Mouse (Mus musculus) right cerebral cortex, adult 2 months (tissue): ENCODE data around the gene Gabrb1.

Experiments
- DNase-seq, 2 experiments: peaks; one replicate each; pipeline ENCODE4 v3.0.0; 2021 to 2022; ENCODE audit warnings: low spot score in 2 of 2

The Gabrb1 gene

DNA sequence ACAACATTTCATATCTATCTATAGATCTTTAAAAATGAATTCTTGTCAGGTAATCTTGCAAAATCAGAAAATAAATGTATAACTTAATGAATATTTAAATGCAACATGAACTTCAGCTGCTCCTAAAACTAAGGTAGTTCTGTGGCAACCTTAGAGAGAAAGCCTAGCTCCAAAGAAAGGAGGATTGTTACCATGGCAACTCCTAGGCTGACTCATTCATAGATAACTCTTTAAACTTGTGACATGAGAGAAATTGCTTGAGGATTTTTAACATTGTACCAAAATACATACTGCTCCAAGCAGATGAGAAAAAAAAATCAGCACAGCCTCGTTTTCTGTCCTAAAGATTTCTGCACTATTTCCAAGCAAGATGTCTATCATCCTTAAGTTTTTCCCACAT is 171.1 kb downstream of the Gabrb1 start:
- DNase-seq, result peak; percentile 22 to 28

DNA sequence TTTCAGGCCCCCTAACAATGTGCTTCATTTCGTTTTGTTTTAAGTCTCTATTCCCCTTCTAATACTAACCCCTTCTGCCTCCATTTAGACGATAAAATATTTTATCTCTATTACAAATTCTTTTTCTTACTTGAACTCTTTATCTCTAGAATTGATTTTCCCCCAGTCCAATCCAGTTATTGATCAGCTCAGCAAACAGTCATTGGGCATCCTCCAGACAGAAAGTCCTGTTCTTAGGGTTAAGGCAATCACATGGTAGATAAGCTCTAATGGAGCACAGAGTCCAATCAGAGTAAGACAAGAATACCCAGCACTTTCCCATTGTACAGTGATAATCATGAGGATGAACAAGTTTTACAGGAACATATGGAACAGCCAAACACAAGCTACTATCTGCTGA is 172.4 kb downstream of the Gabrb1 start:
- no peak for DNase-seq

DNA sequence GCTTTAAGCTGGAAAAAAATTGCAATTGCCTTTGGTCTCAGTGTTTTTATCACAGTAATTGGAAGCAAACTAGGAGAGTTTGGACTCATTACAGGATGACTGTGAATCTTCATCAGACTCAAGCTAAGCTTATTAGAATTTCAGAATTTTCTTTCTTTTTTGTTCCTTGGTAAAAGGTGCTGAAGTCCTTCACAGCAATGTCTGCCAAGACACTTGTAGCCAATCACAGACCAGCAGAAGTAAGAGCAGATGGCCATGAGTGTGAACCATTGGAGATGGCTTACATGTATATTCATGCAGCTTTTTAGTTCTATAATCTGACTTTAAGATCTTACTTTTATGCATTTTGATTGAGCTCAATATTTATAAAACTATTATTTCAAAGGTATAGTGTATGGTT is 184.3 kb downstream of the Gabrb1 start:
- DNase-seq, result no peak

DNA sequence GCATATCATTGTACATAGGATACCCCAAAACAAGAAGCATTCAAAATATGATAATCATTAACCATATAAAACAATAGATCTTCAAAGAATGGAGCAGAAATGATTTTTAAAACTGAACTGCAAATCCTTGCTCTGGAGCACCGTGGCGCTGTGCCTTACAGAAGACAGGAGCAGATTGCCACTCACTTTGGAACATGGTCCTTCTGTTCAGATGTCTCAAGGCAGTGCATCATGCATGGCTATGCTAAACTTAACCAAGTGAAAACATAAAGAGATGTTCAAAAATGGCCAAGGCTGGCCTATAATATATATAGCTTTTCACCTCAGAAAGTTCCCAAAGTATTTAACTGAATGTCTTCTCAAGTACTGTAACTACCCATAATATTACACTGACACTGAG is 240.3 kb downstream of the Gabrb1 start:
- no peak for DNase-seq

DNA sequence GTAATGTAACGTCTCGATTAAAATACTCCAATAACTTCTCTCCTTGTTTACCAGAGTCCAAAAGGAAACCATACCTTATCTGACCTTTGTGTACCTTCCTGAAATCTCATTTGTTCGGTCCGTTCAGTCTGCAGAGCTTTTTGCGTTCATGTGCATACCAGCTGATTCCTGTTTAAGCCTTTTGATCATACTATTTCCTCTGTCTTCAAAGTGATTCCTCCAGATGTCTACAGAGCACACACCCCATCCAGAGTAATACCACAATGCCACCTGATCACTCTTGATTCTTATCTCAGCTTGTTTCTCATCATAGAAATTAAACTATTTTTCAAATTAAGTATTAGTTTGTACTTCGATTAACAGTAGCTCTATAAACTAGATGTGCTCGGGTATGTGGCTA is 245.5 kb downstream of the Gabrb1 start:
- no peak for DNase-seq

DNA sequence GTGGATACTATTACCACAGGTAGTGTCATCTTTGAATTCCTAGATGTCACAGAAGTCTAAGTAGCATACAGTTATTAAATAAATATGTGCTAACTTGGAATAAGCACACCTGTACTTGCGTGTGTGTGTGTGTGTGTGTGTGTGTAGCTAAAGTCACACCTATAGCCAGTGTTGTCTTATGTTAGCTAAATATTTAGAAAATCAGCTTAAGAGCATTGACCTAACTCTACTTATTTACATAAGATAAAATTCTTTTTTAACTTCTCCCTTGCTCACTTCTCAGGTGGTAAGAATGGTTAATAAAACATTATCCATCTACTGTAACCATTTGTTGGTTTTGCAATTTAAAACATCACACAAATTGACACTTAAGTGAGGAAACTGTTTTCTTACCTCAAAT is 256.1 kb downstream of the Gabrb1 start:
- DNase-seq, result no peak

DNA sequence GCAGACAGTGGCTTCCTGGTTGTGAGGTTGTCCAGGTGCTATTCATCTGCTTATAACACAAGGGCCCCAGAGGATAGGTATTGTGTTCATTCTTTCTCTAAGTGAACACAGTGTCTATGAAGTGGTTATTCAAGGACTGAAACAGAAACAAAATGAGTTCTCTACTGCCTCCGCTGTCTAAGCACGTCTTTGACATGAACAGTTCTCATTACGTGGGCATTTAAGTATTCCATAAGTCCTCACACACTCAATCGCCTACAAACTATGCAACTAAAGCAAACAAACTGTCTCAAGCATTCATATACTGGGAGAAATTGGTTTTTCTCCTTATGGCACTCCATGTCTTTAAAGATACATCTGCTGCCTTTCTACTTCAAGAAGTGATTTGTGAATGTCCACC is 257.8 kb downstream of the Gabrb1 start:
- no peak for DNase-seq

DNA sequence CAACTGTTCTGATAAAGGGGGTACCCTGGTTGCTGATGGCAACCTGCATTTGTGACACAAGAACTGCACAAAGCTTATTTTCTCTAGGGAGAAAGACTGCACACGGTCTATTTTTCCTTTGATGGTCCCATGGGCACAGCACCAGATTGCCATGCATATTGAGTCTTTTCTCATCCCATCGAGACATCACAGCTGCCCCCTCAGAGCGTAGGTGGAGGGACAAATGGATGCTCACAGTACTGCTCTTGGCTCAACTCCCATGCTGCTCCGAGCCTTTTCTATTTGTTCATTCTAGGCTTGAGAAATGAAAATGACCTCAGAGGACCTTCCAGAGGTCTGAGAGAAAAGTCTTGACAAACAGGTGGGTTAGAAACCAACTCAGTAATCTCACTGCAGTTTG is 259.3 kb downstream of the Gabrb1 start:
- peak; percentile 80 to 83 for DNase-seq

DNA sequence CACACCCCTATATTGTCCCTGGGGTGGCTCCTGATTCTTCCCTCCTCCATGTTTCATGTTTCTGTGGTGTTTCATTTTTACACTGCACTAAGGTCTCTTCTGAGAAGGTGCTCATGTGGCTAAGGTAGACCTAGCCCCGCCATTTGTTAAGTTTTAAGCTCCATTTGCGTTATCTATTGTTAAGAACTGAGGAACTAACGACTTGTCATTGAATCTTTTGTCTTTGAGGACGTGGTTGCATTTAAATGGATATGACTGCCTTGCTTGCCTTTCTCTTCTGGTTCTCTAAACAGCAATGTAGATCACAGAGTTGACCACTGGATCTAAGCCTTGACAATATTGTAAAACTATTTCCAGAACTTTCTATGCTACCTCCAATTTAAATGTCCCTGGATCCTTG is 265.7 kb downstream of the Gabrb1 start:
- DNase-seq, result no peak

DNA sequence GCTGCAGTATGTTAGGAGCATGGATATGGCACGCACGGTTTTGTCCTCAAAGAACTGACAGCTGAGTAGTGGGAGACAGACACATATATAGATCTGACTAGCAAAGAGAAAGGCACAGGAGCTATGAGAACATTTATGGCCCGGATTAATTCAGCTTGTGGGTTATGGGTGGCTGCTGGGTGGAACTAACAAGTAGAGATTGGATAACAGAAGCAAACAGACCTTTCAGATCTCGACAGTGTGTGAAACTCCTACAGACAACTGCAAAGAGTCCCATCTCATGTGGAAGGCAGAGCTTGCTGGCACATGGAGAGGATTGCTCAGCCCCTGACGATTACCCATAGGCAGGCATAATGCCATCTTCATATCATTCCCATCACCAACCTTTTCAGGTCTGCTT is 268.4 kb downstream of the Gabrb1 start:
- peak; percentile 17 to 35 for DNase-seq

DNA sequence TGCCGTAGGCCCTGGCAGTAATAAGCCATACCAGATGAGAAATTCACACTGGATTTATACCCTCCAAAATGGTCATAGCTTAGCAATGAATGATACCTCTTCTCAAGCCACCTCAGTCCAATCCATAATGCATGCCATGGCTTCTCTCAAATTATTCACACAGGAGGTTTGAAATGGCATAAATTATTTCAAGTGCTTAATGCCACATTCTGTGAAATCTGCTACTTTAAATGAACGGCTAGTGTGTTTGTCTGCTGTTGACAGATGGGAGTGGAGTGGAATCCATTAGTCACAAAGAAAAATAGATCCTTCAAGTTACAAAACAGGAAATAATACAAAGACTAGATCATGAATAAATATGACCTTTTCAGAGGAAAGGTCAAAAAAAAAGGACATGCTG is 272.1 kb downstream of the Gabrb1 start:
- no peak for DNase-seq

DNA sequence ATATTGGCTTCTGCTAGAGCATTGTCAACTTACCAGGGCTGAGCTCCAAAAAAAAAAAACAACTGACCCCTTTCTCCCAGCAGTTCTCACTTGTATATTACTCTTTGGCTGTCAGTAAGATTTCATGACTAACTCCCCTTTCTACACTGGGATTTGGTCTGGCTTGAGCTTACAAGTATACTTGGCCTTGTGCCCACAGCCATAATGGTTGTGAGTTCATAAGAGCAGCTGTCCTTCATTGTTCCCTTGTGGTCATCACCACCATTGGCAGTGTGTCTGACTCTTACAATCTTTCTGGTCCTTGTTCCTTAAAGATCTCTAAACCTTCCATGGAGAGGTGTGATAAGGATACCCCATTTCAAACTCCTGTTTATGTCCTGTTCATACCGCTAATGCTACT is 293.5 kb downstream of the Gabrb1 start:
- no peak for DNase-seq

DNA sequence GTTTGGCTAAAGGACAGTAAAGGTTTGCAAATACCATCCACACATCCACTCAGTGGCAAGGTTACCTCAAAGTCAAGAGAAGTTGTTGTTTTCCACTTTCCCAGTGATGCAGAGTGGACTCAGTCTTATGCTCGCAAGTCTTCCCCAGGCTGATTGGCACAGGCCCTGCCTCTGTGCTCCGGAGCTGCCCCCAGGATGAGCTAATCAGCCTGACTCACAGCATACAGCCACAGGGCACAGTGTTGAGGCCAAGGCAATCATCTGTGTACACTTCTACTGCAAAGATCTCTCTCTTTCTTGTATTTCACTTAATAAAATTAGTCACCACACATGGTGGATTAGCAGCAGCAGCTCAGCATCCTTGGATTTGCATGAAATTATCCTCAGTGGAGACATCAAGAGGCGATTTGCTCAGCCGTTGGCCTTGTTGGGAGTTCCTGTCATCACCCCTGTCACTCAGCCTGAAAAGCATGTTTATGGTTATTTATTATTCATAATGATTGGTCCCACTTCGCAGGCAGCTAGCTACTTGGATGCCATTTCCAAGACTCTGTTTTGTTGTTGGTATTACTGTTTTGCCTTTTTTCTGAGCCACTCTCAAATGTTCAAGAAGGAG is 297.3 kb downstream of the Gabrb1 start:
- DNase-seq, result no peak

DNA sequence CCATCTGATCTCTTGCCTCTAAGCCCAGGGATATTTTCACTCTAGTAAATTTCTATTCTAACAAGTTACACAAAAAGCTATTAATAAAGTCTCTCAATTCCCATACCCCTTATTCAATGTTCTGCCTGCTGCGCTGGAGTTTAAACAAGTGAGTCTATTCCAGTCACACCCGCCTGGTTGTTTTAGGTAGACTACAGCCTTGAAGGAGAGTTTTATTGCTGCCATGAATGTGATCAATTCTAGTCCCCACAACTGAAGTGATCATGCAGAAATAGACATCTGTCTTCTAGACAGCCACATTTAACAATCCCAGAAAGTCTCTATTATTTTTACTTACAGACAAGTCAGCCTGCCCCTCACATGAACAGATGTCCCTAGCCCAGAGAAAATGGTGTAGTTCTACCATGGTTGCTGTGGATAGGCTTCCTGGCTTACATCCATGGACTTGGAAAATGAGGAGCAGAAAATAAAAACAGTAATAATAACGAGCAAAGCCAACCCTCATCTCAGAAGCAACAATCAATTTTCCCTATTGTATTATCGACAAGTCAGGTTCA is 307.0 kb downstream of the Gabrb1 start:
- DNase-seq, result no peak

DNA sequence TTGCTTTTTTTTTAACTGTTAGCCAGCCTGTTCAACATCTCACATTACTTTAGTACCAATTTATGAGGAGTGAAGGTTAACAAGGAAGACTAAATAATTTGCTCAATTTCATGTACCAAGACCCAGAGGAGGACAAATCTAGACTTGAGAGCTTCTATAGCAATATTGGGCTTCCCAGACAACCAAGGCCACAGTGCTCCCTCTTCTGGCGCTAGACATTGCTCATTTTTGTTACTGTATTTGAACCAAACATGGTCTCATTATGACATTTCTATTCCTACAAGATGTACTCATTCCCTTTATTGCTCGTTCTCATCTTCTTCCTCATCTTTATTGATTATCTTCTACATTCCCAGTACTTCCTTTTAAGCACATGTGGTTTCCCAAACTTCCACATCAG is 307.6 kb downstream of the Gabrb1 start:
- no peak for DNase-seq

DNA sequence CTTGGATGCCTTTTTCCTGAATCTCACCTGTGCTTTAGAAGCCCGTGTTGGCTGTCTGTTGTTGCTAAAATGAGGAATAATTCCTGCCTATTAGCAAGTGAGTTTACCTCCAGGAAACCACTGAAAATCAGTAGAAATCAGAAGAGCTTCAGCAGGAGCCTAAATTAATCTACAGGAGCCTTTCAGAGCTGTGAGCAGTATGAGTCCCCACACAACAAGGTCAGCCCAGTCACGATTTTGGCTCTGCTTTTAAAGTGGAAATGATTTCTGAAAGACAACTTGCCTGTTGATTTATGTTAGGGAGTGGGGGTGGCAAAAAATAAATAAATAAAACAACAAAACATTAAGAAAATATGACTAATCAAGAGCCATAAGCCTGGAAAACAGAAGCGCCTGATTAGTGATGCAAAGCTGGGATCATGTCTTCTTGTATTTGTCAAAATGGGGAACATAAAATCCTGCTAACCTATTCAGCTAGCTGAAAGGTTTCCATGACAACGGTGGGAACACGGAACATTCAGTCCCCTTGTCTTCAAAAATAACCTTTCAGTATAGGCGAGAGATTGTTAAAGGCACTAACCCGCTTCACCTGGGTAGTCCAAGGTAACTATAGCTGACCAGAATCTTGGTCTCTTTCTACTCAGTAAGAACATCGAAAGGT is 312.4 kb downstream of the Gabrb1 start:
- peak; percentile 31 to 56 for DNase-seq

DNA sequence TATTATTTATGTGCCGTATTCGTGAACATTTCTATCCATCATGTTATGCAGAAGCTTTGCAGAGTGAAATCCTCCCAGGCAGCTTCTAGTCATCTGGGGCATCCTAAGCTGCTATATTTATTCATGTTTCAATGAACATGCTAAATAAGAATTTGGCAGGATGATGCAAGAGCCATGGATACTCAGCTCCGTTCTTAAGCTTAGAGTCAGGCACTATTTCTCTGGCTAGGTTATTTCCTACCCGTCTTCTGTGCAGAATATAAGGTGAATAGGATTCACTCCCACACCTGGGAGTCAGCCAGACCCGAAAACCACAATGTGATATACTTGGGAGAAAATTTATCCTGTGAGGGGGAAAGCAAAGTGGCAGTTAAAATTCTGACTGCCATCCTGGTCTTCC is 314.9 kb downstream of the Gabrb1 start:
- peak; percentile 52 to 53 for DNase-seq

DNA sequence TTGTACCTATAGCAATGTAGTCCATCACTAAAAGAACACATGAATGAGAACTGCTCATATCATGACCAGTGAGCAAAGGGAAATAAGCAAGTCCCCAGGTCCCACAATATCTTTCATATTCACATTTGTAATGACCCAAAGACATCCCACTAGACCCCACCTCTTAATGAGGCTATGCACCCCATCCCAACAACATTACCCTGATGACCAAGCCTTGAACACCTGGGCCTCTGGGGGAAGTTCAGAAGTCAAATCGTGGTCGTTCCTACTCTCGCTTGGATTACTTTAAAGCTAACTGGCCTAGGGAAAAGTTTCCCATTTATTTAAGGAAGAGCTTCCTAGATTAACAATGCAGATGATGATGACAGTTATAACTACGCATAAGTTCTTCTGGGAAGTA is 318.2 kb downstream of the Gabrb1 start:
- no peak for DNase-seq

DNA sequence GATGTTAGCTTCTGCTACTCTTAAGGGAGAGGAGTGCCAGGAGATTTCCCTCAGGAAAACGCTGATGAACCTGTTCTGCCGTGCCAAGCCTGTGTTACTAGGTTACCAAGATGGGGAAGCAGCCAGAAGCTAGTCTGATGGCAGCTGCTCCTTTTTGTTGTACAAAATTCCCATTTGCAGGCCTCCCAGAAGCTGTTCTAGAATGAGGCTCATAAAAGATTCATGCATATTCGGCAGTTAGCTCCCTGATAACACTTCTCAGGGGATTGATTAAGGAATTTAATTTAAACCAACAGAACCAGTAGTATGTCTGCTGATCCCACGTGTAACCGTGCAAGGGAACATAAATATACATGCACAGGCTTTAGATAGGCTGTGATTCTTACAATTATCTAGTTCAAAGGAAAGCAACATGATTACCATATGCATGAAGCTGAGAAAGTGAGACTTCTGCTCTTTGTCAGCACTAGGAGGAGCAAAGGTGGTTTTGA is 318.7 kb downstream of the Gabrb1 start:
- peak; percentile 67 to 71 for DNase-seq

DNA sequence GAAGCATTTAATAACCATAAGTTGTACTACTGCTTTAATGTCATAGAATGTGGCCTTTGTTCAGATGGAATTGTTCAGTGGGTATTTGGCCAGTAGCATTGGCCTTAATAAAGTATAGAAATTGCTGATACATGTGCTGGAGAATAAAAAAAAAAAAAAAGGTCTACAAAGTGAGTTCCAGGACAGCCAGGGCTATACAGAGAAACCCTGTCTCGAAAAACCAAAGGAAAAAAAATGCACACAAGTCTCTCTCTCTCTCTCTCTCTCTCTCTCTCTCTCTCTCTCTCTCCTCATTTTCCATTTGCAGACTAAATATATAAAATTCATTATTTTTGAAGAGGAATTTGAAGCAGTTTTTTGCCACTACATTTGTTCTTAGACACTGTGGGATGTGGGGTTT is 328.6 kb downstream of the Gabrb1 start:
- no peak for DNase-seq

DNA sequence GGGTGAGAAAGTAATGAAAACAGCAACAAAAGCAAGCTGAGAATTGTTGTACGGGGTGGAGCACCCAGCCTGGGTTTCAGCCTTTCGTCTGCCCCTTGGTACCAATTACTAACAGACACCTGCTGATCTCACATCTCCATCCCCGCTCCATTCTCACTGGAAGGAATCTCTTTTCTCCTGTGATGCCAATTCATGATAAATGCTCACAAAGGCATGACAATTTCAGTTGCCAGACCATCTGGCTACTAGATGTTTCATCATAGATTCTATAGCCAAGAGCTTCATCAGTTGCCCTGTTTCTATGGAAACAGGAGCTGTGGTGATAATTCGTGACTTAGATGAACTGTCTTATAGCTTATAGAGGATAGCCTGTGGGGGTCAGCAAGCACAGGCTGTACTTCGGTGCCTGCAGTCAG is 329.1 kb downstream of the Gabrb1 start:
- DNase-seq, result peak; percentile 44 to 56

DNA sequence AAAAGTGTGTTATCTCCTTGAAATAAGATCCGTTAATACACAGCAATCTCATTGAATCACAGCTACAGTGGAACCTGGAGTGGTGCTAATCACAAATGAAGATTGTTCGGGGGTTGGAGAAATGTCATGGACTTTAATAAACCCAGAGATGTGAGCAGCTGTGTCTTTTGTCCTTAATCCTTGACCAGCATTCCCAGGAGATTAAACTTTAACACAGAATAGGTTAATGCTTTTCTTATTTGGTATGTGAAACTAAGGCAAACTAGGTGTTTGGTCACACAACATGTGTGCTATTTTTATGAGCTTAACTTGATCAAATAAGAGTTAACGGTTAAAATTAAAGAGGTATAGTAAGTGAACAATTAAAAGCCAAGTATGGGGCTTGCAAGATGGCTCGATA is 341.6 kb downstream of the Gabrb1 start:
- DNase-seq, result no peak

DNA sequence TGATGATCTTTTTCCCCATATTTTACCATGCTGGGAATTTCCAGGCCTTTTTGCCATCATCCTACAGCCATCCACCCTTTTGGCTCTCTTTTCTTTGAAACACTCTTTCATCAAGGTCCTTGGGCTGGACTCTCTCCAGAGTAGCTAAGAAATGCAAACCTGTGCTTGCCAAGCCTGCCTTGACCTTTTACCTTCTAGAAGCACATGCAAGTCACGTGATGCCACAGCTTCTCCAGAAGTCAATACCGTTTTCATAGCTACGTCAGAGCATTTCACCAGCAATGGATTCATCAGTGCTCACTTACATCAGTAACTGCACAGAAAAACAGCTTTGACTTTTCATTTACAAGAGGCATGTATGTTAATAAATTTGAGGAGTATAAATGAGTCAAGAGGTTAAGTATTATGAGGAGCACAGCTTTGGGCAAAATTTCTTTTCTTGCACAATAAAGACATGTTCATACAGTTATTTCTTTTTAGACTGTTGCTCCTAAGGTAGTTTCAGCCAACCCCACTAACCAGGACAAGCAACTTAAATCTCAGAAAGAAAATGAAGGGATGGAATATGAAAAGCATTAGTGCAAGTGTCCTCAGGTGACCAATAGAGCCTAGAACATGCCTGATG is 346.0 kb downstream of the Gabrb1 start:
- DNase-seq, result no peak
